Mouse (Mus musculus): ENCODE results near the gene Ap1s1. TPM values are rescaled to one million over a fixed set of nuclear protein-coding genes. Genes with fewer than 3 reads are reported as not detected.
A peak's percentile ranks its signal among the peaks of the same experiment; 100 is the strongest.

Ap1s1 gene
- polyA plus RNA-seq, 1 experiment = not detected

DNA sequence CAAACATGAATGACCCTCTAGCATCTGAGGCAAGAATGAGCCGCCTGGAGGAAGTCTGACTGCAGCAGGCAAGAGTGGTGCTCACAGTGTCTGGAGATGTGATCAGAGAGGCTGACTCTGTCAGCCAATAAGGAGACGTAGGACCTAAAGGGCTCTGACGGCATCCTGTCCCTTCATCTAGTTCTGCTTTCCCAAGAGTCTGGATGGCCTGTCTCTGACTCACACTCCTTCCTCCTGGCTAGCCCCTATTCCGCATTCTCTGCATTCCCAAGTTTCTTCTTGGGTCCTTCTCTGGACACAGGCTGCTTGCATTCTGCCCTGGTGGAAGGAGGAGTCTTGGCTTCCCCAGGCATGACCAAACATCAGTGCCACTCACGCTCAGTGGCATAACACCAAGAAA, 33.9 kb upstream of the Ap1s1 start:
- Histone ChIP-seq H3K4me1 (ENCODE audit: control insufficient read depth, insufficient read depth, low read length) (peaks cover 25% of the 10 kb centered on the region), H3K27ac (ENCODE audit: insufficient read depth, low read depth, low read length) (no peak overlapping the region), H3K4me3 (ENCODE audit: insufficient read depth, low read depth, low read length) (no peak overlapping the region)
- 71% methylated on average over 5 of the region's 5 CpGs for WGBS
- no peak for TF ChIP-seq CTCF (IDR thresholded peaks at IDR 0.05; ENCODE audit: insufficient read depth, low read depth, low read length)
- TF ChIP-seq POLR2A (IDR thresholded peaks at IDR 0.05; ENCODE audit: insufficient read depth, low read depth, low read length) = no peak

DNA sequence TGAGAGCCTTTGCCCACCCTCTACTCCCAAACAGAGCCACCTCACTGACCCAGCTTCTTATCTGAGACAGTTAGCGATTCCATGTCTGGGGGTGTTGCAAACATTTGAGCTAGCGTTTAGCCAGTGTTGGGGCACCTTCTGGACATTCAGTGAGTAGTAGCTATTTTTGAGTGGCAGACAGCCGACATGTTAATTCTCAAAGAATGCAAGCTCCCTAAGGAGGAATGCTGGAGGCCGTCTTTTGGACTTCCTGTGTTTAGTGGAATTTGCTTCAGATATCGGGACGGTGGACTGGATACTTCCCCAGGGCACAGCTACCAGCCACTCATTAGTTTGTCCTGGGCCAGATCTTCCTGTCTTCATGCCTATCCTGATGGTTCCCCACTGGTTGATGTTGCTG, 32.7 kb upstream of the Ap1s1 start:
- WGBS = 80% methylated on average over 6 of the region's 6 CpGs
- TF ChIP-seq POLR2A (IDR thresholded peaks at IDR 0.05; ENCODE audit: insufficient read depth, low read depth, low read length) (no peak), CTCF (IDR thresholded peaks at IDR 0.05; ENCODE audit: insufficient read depth, low read depth, low read length) (no peak)
- Histone ChIP-seq H3K27ac (ENCODE audit: insufficient read depth, low read depth, low read length) (no peak overlapping the region), H3K4me1 (ENCODE audit: control insufficient read depth, insufficient read depth, low read length) (peaks cover 36% of the 10 kb centered on the region), H3K4me3 (ENCODE audit: insufficient read depth, low read depth, low read length) (no peak overlapping the region)

DNA sequence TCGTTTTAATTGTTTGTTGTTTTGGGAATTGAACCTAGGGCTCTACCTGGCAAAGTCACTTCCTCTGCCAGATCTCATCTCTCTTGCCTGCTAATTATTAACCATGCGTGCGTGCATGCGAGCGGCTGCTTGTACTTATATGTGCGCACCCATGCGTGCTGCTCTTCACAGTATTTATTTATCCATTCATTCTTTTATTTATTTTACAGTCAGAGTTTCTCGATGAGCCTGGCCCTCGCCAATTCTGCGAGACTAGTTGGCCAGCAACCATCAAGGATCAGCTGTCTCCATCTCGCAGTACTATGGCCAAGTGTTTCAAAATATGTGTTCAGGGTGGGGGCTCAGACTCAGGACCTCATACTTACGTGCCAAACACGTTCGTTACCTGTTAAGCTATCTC, 32.1 kb upstream of the Ap1s1 start:
- Histone ChIP-seq H3K4me3 (ENCODE audit: insufficient read depth, low read depth, low read length) (no peak overlapping the region), H3K27ac (ENCODE audit: insufficient read depth, low read depth, low read length) (no peak overlapping the region), H3K4me1 (ENCODE audit: control insufficient read depth, insufficient read depth, low read length) (peaks cover 38% of the 10 kb centered on the region)
- WGBS = 87% methylated on average over 14 of the region's 14 CpGs
- TF ChIP-seq POLR2A (IDR thresholded peaks at IDR 0.05; ENCODE audit: insufficient read depth, low read depth, low read length) (no peak), CTCF (IDR thresholded peaks at IDR 0.05; ENCODE audit: insufficient read depth, low read depth, low read length) (no peak)

DNA sequence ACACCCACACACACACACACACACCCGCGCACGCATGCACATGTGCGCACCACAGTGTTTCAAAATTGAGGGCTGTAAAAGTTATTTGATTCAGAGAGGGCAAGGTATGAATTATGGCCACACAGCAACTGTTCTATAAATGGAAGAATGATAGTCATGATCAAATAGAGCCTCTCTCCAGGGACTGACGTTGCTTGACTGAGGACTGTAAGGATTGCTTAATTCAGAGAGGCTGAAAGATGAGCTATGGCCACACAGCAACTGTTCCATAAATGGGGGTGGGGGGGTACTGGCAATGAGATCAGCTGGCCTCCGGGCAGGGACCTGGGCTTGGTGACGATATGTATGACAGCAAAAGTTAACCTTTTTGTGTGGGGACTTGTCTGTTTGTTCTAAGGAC, 31.3 kb upstream of the Ap1s1 start:
- Histone ChIP-seq H3K27ac (ENCODE audit: insufficient read depth, low read depth, low read length) (peak overlapping the region; percentile 46; the same call in 1 of the 2 replicates), H3K4me1 (ENCODE audit: control insufficient read depth, insufficient read depth, low read length) (peaks cover 46% of the 10 kb centered on the region), H3K4me3 (ENCODE audit: insufficient read depth, low read depth, low read length) (no peak overlapping the region)
- no peak for TF ChIP-seq CTCF (IDR thresholded peaks at IDR 0.05; ENCODE audit: insufficient read depth, low read depth, low read length)
- TF ChIP-seq POLR2A (IDR thresholded peaks at IDR 0.05; ENCODE audit: insufficient read depth, low read depth, low read length) = no peak
- WGBS = 84% methylated on average over 7 of the region's 7 CpGs

DNA sequence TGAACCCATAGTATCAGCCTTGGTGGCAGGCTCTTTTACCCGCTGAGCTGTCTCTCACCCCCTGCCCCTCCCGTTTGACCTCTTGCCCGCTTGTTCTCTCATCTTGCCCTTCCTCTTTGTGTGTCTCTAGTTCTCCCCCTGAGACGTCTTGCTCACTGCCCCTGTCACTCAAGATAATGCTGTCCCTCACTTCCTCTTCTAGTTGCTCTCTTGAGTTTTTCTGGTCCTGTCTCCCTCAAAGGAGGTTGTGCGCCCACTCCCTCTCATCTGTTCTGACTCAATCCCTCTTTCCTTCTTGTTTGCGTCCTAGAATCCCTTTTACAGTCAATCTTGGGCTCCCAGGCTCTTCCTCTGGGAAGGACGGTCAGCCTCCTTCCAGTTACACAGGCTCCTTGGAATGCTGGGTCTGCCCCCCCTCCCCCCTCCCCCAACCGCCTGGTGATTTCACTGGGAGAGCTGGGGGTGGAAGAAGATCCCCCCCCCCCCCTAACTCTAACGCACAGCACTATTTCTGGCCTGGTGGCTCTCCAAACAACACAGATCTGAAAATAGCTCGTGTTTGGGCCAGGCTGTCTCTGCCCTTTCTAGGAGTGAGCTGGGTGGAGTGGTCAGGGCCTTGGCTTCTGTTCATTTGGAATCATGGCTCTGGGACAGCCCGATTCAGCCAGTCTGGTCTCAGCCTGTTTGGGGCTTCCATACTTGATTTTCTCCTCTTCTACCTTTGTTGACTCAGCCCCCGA, 30.4 kb upstream of the Ap1s1 start:
- no peak overlapping the region for H3K4me3 ChIP-seq (ENCODE audit: insufficient read depth, low read depth, low read length)
- WGBS = 38% methylated on average over 12 of the region's 12 CpGs
- H3K27ac ChIP-seq (ENCODE audit: insufficient read depth, low read depth, low read length) = peak overlapping the region; percentile 80
- peaks cover 51% of the 10 kb centered on the region for H3K4me1 ChIP-seq (ENCODE audit: control insufficient read depth, insufficient read depth, low read length)
- TF ChIP-seq POLR2A (IDR thresholded peaks at IDR 0.05; ENCODE audit: insufficient read depth, low read depth, low read length) (no peak), CTCF (IDR thresholded peaks at IDR 0.05; ENCODE audit: insufficient read depth, low read depth, low read length) (no peak)

DNA sequence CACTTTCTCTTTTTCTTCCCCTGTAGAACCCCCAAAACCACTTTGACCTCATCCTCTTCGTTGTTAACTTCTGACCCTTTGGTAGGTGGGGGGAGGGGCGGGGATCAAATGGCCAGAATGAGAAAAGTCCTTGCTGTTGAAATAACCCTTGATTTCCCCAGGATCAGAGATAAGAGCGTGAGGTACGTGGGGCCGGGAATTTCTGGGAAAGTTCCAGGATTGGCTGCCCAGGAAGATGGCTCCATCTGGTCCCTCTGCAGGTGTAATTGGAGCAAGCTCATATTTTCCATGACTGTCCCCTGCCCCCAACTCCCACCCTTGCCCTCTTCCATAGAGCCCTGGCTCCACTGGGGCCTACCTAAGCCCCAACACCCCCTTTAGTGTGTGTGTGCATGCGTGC, 29.8 kb upstream of the Ap1s1 start:
- no peak for TF ChIP-seq CTCF (IDR thresholded peaks at IDR 0.05; ENCODE audit: insufficient read depth, low read depth, low read length)
- TF ChIP-seq POLR2A (IDR thresholded peaks at IDR 0.05; ENCODE audit: insufficient read depth, low read depth, low read length) = no peak
- Histone ChIP-seq H3K4me3 (ENCODE audit: insufficient read depth, low read depth, low read length) (no peak overlapping the region), H3K4me1 (ENCODE audit: control insufficient read depth, insufficient read depth, low read length) (peaks cover 56% of the 10 kb centered on the region), H3K27ac (ENCODE audit: insufficient read depth, low read depth, low read length) (peak overlapping the region; percentile 80; the same call in 1 of the 2 replicates)
- WGBS = 82% methylated on average over 6 of the region's 6 CpGs

DNA sequence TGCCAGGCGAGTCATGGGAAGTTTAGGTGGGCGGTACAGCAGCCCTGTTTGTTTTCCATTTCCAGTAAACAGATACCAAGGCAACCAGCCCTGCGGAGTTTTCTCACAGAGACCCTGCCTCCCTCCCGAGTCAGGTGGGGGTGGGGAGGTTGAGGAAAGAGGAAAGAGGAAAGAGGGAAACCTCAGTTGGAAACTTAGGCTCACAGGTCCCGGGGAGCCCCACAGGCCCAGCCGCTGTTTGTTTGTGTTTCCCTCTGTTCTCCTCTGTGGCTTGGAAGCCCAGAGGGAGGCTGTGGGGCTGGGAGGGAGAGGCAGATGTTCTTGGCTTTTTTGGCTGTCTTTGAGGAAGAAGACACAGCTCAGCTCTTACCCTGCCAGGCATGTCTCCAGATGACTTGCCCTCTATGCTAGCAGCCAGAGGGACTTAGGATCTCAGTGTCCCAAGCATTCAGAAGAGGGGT, 28.3 kb upstream of the Ap1s1 start:
- TF ChIP-seq POLR2A (IDR thresholded peaks at IDR 0.05; ENCODE audit: insufficient read depth, low read depth, low read length) (no peak), CTCF (IDR thresholded peaks at IDR 0.05; ENCODE audit: insufficient read depth, low read depth, low read length) (no peak)
- no peak overlapping the region for H3K4me3 ChIP-seq (ENCODE audit: insufficient read depth, low read depth, low read length)
- H3K4me1 ChIP-seq (ENCODE audit: control insufficient read depth, insufficient read depth, low read length) = peaks cover 59% of the 10 kb centered on the region
- H3K27ac ChIP-seq (ENCODE audit: insufficient read depth, low read depth, low read length) = peak overlapping the region; percentile 72
- 23% methylated on average over 6 of the region's 6 CpGs for WGBS

DNA sequence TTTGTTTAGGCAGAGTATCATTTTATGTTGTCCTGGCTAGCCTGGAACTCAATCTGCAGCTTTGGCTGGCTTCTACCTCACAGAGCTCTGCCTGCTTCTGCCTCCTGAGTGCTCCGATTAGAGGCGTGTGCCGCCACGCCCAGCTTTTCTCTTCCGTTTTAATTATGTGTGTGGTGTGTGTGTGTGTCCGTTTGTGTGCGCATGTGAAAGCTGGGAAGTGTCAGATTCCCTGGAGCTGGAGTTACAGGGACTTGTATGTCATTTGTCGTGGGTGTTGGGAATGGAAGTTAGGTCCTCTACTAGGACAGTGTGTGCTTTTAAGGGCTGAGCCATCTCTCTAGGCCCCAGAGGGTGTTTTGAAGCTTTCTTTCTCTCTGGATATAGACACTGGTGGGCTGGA, 27.2 kb upstream of the Ap1s1 start:
- WGBS = 75% methylated on average over 8 of the region's 8 CpGs
- no peak overlapping the region for H3K4me3 ChIP-seq (ENCODE audit: insufficient read depth, low read depth, low read length)
- peak overlapping the region; percentile 56 for H3K27ac ChIP-seq (ENCODE audit: insufficient read depth, low read depth, low read length)
- H3K4me1 ChIP-seq (ENCODE audit: control insufficient read depth, insufficient read depth, low read length) = peaks cover 59% of the 10 kb centered on the region
- no peak for TF ChIP-seq POLR2A (IDR thresholded peaks at IDR 0.05; ENCODE audit: insufficient read depth, low read depth, low read length)

DNA sequence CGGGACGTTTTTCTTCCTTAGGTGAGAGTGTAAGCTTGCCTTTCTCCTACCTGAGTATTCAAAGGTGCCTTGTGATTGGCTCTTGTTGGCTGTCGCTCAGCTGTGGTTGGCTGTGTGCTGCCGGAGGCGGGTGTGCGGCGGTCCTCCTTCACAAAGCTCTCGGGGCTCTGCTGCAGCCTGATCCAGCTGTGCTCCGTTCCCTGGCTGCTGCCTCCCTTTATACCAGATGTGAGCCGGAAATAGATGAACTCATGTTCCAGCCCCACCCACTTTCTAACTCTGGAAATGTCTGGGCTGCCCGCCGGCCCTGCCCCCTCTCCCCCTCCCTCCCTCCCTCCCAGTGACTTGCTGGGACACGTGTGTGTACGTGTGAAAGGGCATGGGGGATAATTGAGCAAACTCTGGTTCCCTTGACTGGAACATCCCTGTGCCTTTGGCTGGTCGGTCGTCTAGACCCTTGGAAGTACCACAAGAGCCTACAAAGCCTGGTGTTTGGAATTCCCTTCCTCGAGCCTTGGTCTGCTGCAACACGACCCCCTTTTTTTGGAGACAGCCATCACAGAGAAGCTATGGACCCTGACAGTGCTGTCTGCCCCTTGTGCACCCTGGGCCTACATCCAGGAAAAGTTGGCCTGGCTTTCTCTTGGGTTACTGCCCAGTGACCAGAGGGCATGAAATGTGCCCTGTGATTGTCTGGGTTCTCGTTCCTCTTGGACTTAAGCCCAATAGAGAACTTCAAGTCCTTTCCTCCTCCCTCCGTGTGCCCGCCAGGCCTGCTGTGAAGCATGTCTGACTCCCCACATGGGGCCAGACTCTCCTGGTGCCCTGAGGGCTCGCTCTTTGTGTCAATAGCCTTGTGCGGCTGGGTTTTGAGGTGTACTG, 26.4 kb upstream of the Ap1s1 start, which contains the start of gene Serpine1:
Serpine1 (minus strand) TSS at position 190 of the 882 bp plus-strand sequence.
- 11% methylated on average over 23 of the region's 23 CpGs for WGBS
- TF ChIP-seq POLR2A (IDR thresholded peaks at IDR 0.05; ENCODE audit: insufficient read depth, low read depth, low read length) (no peak), CTCF (IDR thresholded peaks at IDR 0.05; ENCODE audit: insufficient read depth, low read depth, low read length) (no peak)
- peak within 1 kb of the TSS; percentile 56 for H3K27ac ChIP-seq (ENCODE audit: insufficient read depth, low read depth, low read length)
- H3K4me1 ChIP-seq (ENCODE audit: control insufficient read depth, insufficient read depth, low read length) = peaks cover 58% of the 10 kb centered on the region
- H3K4me3 ChIP-seq (ENCODE audit: insufficient read depth, low read depth, low read length) = no peak within 1 kb of the TSS

Data from olfactory bulb, adult 2 months (tissue).